Mouse (Mus musculus) midbrain, embryonic 10.5 days (tissue): ENCODE measurements around the gene Stard13. TPM values are rescaled to one million over a fixed set of nuclear protein-coding genes. Genes with fewer than 3 reads are reported as not detected.
A peak's percentile ranks its signal among the peaks of the same experiment; 100 is the strongest.

Experiments
- DNase-seq: peaks from one replicate; pipeline ENCODE4 v3.0.0-alpha.2; 2017; ENCODE audit warnings: low spot score
- H3K27ac ChIP-seq: fragments of 300-500 bp; sonication (generic); replicated peaks from 2 replicates; pipeline ENCODE4 v1.5.1; 2016; ENCODE audit warnings: mild to moderate bottlenecking
- H3K27me3 ChIP-seq: fragments of 300-500 bp; sonication (generic); 2 replicates; pipeline ENCODE4 v1.6.1; 2016; ENCODE audit warnings: low read depth, mild to moderate bottlenecking; ENCODE audit not compliant: poor library complexity, severe bottlenecking
- H3K36me3 ChIP-seq: fragments of 300-500 bp; sonication (generic); 2 replicates; pipeline ENCODE4 v1.6.1; 2016; ENCODE audit warnings: mild to moderate bottlenecking, moderate library complexity
- H3K4me1 ChIP-seq: fragments of 300-500 bp; sonication (generic); 2 replicates; pipeline ENCODE4 v1.6.1; 2016
- H3K4me3 ChIP-seq: fragments of 300-500 bp; sonication (generic); 2 replicates; pipeline ENCODE4 v1.5.1; 2016; ENCODE audit warnings: mild to moderate bottlenecking, moderate library complexity
- H3K9me3 ChIP-seq: fragments of 300-500 bp; sonication (generic); replicated peaks from 2 replicates; pipeline ENCODE4 v1.6.1; 2016; ENCODE audit warnings: mild to moderate bottlenecking
- WGBS: fragments of 180-500 bp; shearing (Covaris S2); methylation state at CpG from one replicate; pipeline ENCODE4 v1.1.7; 2016; 5-methylcytosine and 5-hydroxymethylcytosine counted together
- polyA plus RNA-seq: library from polyadenylated mRNA; unstranded; fragments of >200 nt; fragmentation: Nextera tagmentation; extraction: Ambion mirVana; gene quantifications from 2 replicates; pipeline ENCODE4 v1.2.1, GENCODE M21; 2016

The Stard13 gene
- 2.2 and 2.9 TPM in 2 replicates for polyA plus RNA-seq

DNA sequence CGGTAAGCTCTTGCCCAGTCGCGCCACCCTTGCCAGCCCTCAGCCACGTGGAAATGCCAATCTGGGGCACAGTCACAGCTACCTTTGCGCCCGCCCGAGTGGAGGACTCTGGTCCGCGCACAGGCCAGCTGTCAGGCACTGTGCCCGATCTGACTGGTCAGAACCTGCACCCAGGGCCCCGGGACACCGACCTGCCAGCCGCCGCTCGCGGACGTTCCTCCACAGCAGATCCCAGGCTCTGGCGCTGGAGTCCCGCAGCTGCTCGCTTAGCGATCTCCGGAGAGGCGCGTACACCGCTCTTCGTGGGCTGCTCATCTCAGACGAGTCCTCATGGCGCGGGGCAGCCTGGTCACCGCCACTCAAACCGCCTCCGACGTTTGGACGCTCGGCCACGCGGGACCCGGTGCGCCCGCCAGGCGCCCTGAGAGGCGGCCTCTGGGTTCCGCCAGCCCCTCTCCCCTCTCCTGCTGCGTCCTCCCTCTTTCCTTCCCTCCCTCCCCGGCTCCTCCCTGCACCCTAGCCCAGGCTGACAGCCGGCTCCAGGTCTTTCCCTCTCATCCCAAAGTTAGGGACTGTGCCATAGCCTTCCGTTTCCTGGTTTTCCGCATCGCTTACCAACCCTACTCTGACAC lies at the start of gene Stard13:
Gene Stard13 (minus strand): TSS at position 437 of the 632 bp plus-strand sequence.
- DNase-seq = peak; percentile 58
- Histone ChIP-seq H3K36me3 (no peaks in the 10 kb centered on the region), H3K27ac (peak within 1 kb of the TSS; percentile 69), H3K4me1 (peaks cover 15% of the 10 kb centered on the region), H3K4me3 (peak within 1 kb of the TSS; percentile 61), H3K27me3 (peaks cover 41% of the 10 kb centered on the region), H3K9me3 (no peaks in the 10 kb centered on the region)
- under 1% methylated on average over 49 of the region's 49 CpGs for WGBS

DNA sequence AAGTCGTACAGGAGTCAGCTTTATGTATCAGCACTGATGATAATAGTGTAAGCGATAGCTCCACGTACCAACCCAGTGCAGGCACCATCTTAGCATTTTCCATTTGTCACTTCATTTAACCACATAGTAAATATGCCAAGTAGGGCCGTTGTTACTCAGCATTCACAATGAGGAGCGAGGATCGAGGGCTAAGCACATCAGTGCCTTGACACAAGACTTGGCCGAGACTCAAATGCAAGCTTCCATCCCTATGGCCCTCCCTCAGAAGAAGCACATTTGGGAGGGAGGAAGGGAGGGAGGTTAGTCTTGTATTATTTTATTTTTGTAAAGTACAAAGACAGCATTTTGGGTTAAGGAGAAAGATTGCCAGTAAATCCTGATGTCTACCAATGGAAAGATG lies 45.9 kb upstream of the Stard13 start:
- H3K9me3 ChIP-seq = no peaks in the 10 kb centered on the region
- H3K36me3 ChIP-seq = no peaks in the 10 kb centered on the region
- no peak for DNase-seq
- H3K4me3 ChIP-seq = no peak overlapping the region
- no peaks in the 10 kb centered on the region for H3K27me3 ChIP-seq
- H3K4me1 ChIP-seq = no peaks in the 10 kb centered on the region
- H3K27ac ChIP-seq = no peak overlapping the region
- 91% methylated on average over 7 of the region's 7 CpGs for WGBS

DNA sequence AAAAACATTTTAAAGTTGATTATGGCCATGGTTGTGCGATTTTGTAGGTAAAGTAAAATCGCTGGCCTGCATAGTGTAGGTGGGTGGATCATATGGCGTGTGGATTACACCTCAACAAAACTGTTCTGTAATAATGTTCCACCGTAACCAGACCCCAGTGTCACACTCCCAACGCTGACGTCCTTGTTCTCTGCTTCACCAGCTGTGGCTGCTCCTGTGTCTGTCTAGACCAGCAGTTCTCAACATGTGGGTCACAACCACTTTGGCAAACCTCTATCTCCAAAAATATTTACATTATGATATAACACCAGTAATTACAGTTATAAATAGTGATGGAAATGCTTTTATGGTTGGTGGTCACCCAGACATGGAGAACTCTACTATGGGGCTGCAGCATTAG lies 44.3 kb upstream of the Stard13 start:
- WGBS = 91% methylated on average over 6 of the region's 6 CpGs
- DNase-seq = no peak
- Histone ChIP-seq H3K4me3 (no peak overlapping the region), H3K27ac (no peak overlapping the region), H3K9me3 (no peaks in the 10 kb centered on the region), H3K36me3 (no peaks in the 10 kb centered on the region), H3K4me1 (no peaks in the 10 kb centered on the region), H3K27me3 (no peaks in the 10 kb centered on the region)

DNA sequence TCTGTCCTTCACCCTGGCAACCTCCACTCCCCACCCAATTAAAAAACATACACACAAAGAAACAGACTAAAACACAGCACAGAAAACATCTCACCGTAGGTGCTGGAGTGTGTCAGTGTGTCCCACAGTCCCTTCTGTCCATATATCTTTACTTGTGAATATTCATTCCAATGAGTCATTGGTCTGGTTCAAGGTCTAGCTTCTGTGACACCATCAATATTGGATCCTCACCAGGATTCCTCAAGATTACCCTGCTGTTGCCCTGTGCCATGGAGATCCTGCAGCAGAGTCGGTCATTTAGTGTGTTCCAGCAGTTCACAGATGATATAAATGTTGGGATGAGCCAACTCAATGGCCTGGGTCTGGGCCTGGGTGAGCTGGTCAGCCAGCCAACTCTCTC lies 42.4 kb upstream of the Stard13 start:
- Histone ChIP-seq H3K36me3 (no peaks in the 10 kb centered on the region), H3K9me3 (no peaks in the 10 kb centered on the region), H3K4me1 (no peaks in the 10 kb centered on the region), H3K4me3 (no peak overlapping the region), H3K27me3 (no peaks in the 10 kb centered on the region), H3K27ac (no peak overlapping the region)
- 87% methylated on average over 2 of the region's 2 CpGs for WGBS
- no peak for DNase-seq

DNA sequence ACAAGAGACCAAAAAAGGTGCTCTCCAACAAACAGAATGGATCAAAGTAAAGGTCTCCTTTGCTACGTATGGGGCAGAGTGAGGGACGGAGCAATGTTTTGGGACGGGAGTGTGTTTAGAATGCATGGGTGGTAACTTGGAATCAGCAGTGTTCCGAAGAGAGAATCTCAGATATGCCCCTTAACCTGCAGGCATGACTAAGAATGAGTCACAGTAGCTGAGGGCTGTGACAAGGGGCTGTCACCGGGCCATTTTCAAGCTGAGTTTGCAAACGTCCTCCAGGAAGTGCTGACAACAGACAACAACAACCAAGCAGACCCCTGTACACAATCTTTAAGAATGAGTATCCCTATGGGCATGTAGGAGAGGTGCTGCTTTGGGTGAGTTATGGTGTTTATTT lies 40.6 kb upstream of the Stard13 start:
- WGBS = 80% methylated on average over 6 of the region's 6 CpGs
- Histone ChIP-seq H3K4me1 (no peaks in the 10 kb centered on the region), H3K36me3 (no peaks in the 10 kb centered on the region), H3K9me3 (no peaks in the 10 kb centered on the region), H3K27me3 (no peaks in the 10 kb centered on the region), H3K27ac (no peak overlapping the region), H3K4me3 (no peak overlapping the region)
- DNase-seq = no peak

DNA sequence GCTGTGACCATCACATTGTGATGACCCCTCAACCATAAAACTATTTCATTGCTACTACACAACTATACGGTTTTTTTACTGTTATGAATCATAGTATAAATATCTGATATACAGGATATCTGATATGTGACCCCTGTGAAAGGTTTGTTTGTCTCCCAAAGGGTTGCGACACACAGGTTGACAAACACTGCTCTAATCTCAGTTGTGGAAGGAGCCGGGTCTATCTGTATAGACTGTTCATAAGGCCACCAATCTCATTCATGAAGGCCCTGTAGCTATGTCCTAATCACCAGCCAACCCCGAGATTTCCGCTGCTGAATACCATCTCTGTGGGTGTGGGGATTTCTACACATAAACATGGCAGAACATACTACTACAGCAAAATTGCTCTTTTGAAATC lies 37.2 kb upstream of the Stard13 start:
- H3K27ac ChIP-seq = no peak overlapping the region
- no peaks in the 10 kb centered on the region for H3K27me3 ChIP-seq
- WGBS = 91% methylated on average over 5 of the region's 5 CpGs
- no peaks in the 10 kb centered on the region for H3K9me3 ChIP-seq
- H3K4me3 ChIP-seq = no peak overlapping the region
- no peaks in the 10 kb centered on the region for H3K4me1 ChIP-seq
- no peak for DNase-seq
- no peaks in the 10 kb centered on the region for H3K36me3 ChIP-seq

DNA sequence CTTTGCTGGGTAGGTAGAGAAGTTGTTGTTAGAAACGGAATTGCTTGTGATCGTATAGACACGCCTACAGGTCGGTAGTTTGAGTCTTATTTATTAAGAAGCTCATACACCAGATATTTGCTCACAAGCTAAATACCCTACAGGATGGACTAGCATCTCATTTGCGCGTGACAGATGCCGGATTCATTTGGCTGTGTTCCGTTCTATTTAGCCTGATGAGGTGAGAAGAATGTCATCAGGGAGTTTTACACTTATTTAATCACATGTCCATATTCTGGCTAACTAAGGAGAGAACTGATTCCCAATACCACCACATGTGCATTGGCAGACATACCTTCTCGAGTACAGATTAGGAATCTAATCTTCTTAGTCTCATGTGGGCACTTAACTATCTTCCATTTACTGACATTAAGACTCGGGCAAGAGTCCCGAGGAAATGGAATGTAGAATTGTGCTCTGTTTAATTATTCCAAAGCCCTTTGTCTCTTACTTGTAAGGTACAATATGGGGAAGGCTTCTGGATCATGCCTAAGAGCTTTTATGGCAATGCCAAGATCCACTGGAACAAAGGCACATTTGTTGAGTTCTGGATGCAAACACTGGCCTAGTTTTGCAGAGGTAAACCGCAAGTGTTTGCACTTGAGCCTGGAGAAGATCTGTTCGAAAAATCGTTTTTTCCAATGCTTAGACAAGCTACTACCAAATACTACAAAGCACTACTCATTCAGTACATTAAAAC lies 33.4 kb upstream of the Stard13 start:
- WGBS = 85% methylated on average over 14 of the region's 14 CpGs
- no peak overlapping the region for H3K27ac ChIP-seq
- DNase-seq = no peak
- H3K36me3 ChIP-seq = no peaks in the 10 kb centered on the region
- H3K9me3 ChIP-seq = no peaks in the 10 kb centered on the region
- no peaks in the 10 kb centered on the region for H3K27me3 ChIP-seq
- H3K4me1 ChIP-seq = no peaks in the 10 kb centered on the region
- H3K4me3 ChIP-seq = no peak overlapping the region

DNA sequence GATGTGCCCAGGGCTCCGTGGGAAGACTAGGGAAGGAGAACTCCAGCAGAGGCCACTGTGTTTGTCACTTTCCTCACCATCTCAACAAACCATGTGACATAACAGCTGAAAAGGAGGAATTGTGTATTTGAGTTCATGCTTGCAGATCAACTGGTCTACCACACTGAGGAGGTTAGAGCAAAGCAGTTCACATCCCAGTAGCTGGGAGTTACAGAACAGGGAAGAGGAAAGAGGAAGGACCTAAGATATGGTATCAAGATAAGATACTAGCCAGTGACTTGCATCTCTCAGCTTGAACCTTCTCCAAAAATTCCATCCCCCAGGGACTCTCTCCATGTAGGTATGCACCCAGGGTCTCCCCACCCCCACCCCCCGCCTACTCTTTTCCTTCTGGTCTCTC lies 27.9 kb upstream of the Stard13 start:
- Histone ChIP-seq H3K36me3 (no peaks in the 10 kb centered on the region), H3K4me1 (no peaks in the 10 kb centered on the region), H3K27me3 (no peaks in the 10 kb centered on the region), H3K27ac (no peak overlapping the region), H3K9me3 (no peaks in the 10 kb centered on the region), H3K4me3 (no peak overlapping the region)
- no peak for DNase-seq
- 90% methylated on average over 2 of the region's 2 CpGs for WGBS

DNA sequence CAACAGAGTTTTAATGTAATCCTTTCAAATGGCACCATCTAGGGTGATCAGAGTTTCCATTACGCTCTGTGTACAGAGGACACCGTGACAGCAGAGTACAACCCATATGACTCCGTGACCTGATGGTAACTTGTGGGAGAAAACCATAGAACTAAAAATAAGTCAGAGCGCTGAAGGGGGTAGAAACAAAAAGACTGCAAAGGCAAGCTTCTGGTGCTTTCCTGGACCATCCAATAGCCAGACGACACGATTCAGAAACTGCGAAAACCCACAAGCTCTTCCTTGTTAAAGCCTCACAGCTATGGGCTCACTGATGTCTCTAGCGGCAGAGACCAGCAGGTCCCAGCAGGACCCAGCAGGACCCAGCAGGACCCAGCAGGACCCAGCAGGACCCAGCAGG lies 18.6 kb upstream of the Stard13 start:
- H3K4me1 ChIP-seq = no peaks in the 10 kb centered on the region
- no peak overlapping the region for H3K4me3 ChIP-seq
- H3K9me3 ChIP-seq = no peaks in the 10 kb centered on the region
- 0 out of 2 replicates have a peak overlapping the region, but pooled peaks have one; percentile 38 for H3K27ac ChIP-seq
- no peaks in the 10 kb centered on the region for H3K36me3 ChIP-seq
- no peak for DNase-seq
- 51% methylated on average over 8 of the region's 8 CpGs for WGBS
- no peaks in the 10 kb centered on the region for H3K27me3 ChIP-seq

DNA sequence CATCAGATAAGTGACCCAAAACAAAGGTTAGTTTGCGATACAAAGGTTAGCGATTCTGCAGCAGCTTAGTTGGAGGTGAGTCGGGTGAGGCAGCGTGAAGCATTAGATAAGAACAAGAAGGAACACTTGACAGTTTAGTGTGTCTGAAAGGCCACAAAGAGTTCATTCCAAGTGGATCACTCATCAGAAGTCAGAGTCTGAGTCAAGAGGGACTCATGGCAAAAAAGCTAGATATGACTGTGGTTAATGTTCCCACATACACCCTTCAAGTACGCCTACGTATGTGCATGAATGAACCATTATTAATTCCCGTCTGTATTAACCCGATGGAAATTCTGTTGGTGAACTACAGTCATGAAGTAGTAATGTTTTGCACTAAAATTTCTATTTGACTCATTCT lies 18.0 kb upstream of the Stard13 start:
- H3K36me3 ChIP-seq = no peaks in the 10 kb centered on the region
- WGBS = 93% methylated on average over 8 of the region's 8 CpGs
- no peaks in the 10 kb centered on the region for H3K27me3 ChIP-seq
- H3K9me3 ChIP-seq = no peaks in the 10 kb centered on the region
- no peak overlapping the region for H3K27ac ChIP-seq
- no peak overlapping the region for H3K4me3 ChIP-seq
- no peaks in the 10 kb centered on the region for H3K4me1 ChIP-seq
- no peak for DNase-seq

DNA sequence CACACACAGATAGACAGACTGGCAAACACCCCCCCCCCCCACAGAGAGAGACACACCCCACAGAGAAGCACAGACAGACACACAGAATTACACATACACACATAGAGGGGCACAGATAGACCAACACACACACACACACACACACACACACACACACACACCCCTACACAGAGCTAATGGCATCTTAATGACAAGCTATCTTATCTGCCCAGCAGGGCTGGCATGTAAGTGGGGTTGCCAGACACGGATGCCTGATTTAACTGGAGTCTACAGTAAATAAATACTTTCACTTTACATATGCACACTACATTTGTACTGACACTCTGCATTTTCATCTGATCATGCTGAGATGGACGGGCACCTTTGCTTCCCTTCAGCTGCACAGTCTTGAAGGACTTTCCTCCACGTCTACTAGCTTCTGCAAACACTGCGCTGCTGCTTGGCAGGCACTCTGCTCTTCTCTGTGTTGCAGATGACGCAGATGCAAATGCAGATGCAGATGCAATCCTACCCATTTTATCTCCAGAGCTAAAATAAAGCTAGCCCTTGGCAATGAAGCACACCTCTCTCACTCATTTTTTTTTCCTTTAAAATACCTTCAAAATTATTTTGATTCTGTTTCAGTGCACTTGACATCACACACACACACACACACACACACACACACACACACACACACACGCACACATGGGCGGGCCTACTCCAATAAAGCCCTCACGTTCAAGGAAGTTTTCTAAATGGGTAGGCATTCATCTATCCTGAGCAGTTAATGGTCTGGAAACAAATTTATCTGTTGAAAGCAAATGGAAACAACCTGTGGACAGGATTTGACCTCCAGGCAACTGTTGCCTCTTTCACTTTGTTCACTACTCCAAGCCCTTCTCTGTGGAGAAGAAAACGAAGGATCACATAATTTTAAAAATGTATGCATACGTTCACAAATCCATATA lies 15.3 kb upstream of the Stard13 start:
- no peaks in the 10 kb centered on the region for H3K27me3 ChIP-seq
- WGBS = 80% methylated on average over 10 of the region's 10 CpGs
- H3K4me3 ChIP-seq = no peak overlapping the region
- DNase-seq = no peak
- no peaks in the 10 kb centered on the region for H3K4me1 ChIP-seq
- H3K27ac ChIP-seq = no peak overlapping the region
- no peaks in the 10 kb centered on the region for H3K9me3 ChIP-seq
- no peaks in the 10 kb centered on the region for H3K36me3 ChIP-seq

DNA sequence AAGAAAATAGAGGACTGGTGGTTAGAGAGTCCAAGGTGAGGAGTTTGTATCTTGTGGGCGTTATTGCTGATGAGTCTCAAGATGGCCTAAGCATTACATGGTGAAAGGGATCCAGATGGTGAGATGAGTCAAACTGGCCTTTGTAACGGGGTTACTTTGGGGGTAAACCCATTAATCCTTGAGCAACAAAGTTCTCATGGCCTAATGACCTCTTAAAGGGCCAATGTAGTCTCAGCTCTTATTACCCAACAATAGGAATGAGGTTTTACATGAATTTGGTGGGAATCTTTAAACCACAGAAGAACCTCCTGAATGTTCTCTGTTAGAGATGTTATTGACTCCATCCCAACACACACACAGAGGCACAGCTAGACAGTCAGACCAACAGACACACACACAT lies 14.4 kb upstream of the Stard13 start:
- no peaks in the 10 kb centered on the region for H3K4me1 ChIP-seq
- WGBS = 66% methylated on average over 2 of the region's 2 CpGs
- no peak overlapping the region for H3K4me3 ChIP-seq
- H3K27me3 ChIP-seq = no peaks in the 10 kb centered on the region
- no peaks in the 10 kb centered on the region for H3K9me3 ChIP-seq
- H3K36me3 ChIP-seq = no peaks in the 10 kb centered on the region
- H3K27ac ChIP-seq = no peak overlapping the region
- DNase-seq = no peak
